ENCODE assay signal across 22 mouse cellular contexts in genomic region chr10:15807271-15807670, GRCm38 (mm10).
DNase-seq lines count a peak whose midpoint lies in the region; ATAC-seq and TF ChIP-seq lines count a peak whose summit lies in the region.
"Had no signal": no experiment of that assay in that cellular context is flagged by ENCODE, and none has a peak within 500 bp of the region (broad histone marks: within the 10 kb centered on the region; RNA-seq: fewer than 3 reads in every experiment).

No protein-coding gene starts in this region.

- H3K9ac ChIP-seq in intestine, embryonic 15.5 days: no peak overlapping the region
- H3K9ac ChIP-seq: embryonic facial prominence, embryonic 15.5 days; heart, embryonic 15.5 days; hindbrain, embryonic 13.5 days had no signal

- no peak for ATAC-seq in intestine, embryonic 15.5 days
- ATAC-seq: forebrain, embryonic 14.5 days; hindbrain, postnatal 0 days had no signal

- H3K4me2 ChIP-seq in intestine, embryonic 15.5 days (replicated peaks): no peak overlapping the region
- H3K4me2 ChIP-seq: embryonic facial prominence, embryonic 15.5 days; heart, embryonic 11.5 days; heart, embryonic 15.5 days; hindbrain, embryonic 13.5 days had no signal

- H3K36me3 ChIP-seq in intestine, embryonic 15.5 days: no peaks in the 10 kb centered on the region
- H3K36me3 ChIP-seq: embryonic facial prominence, embryonic 15.5 days; forebrain, embryonic 10.5 days; heart, embryonic 15.5 days; hindbrain, embryonic 13.5 days had no signal

- H3K9me3 ChIP-seq in intestine, embryonic 15.5 days: no peaks in the 10 kb centered on the region
- H3K9me3 ChIP-seq: embryonic facial prominence, embryonic 15.5 days; forebrain, embryonic 10.5 days; heart, embryonic 15.5 days; hindbrain, embryonic 13.5 days had no signal

- no peaks in the 10 kb centered on the region for H3K4me1 ChIP-seq in intestine, embryonic 15.5 days (replicated peaks)
- H3K4me1 ChIP-seq: embryonic facial prominence, embryonic 15.5 days; forebrain, embryonic 10.5 days; heart, embryonic 15.5 days; hindbrain, embryonic 13.5 days had no signal

- no peak for TF ChIP-seq CTCF in left cerebral cortex, adult 2 months (IDR thresholded peaks at IDR 0.05)

- intact Hi-C loops in left cerebral cortex, adult 2 months (cut with DNase I): loop anchor here (10.0 kb wide), 3 partner anchors 502 to 1918 kb away; partner anchors contain the start of gene Cited2
- intact Hi-C loops in left cerebral cortex, postnatal 25 days (cut with DNase I): loop anchor here (5.0 to 10.0 kb wide), 4 partner anchors 252 to 1915 kb away; partner anchors contain the start of gene Cited2

- no peak overlapping the region; the same call in 1 of the 2 replicates for H3K27ac ChIP-seq in left cerebral cortex, adult 2 months
- H3K27ac ChIP-seq in intestine, embryonic 15.5 days: no peak overlapping the region
- H3K27ac ChIP-seq: embryonic facial prominence, embryonic 15.5 days; forebrain, embryonic 10.5 days; heart, adult 2 months; heart, embryonic 15.5 days; hindbrain, embryonic 13.5 days; hindbrain, postnatal 0 days had no signal

- no peak overlapping the region for H3K4me3 ChIP-seq in left cerebral cortex, adult 2 months
- no peak overlapping the region for H3K4me3 ChIP-seq in intestine, embryonic 15.5 days (replicated peaks)
- H3K4me3 ChIP-seq: embryonic facial prominence, embryonic 15.5 days; erythroblast, embryonic 14.5 days; forebrain, embryonic 10.5 days; heart, adult 2 months; heart, embryonic 15.5 days; hindbrain, embryonic 13.5 days had no signal

- no peaks in the 10 kb centered on the region for H3K27me3 ChIP-seq in intestine, embryonic 15.5 days (replicated peaks)
- H3K27me3 ChIP-seq: embryonic facial prominence, embryonic 15.5 days; heart, embryonic 15.5 days; hindbrain, embryonic 13.5 days had no signal

- 84% methylated on average over 3 of the region's 3 CpGs for WGBS in intestine, embryonic 15.5 days

- DNase-seq in left cerebral cortex, adult 11 months (ENCODE audit: low spot score): peak; percentile 24
- no peak for DNase-seq in left cerebral cortex, adult 2 months (ENCODE audit: extremely low spot score in 1 of 2, low spot score in 2 of 2)
- peak; percentile 24 to 56 for DNase-seq in right cerebral cortex, postnatal 10 days (ENCODE audit: low spot score in 2 of 2)
- no peak for DNase-seq in right cerebral cortex, postnatal 4 days
- peak; percentile 2 to 91 for DNase-seq in left cerebral cortex, postnatal 25 days (ENCODE audit: low spot score in 2 of 2)
- DNase-seq: adrenal gland, adult 2 months; adrenal gland, postnatal 25 days; cerebellum, adult 2 months; cerebellum, postnatal 10 days; embryo, embryonic 11 days; gastrocnemius, postnatal 10 days; heart, adult 2 months; heart, postnatal 14 days had no signal

Comparison
In these comparisons a context has a peak if more than half of its experiments do, and no peak if none do; other contexts are left out.
1. DNase-seq: peak in left cerebral cortex, adult 11 months (single experiment), right cerebral cortex, postnatal 10 days (2 of 2) and left cerebral cortex, postnatal 25 days (2 of 2); none in left cerebral cortex, adult 2 months (0 of 2) and right cerebral cortex, postnatal 4 days (single experiment).